Mouse (Mus musculus): ENCODE measurements around the gene Cyp2c39. TPM values are rescaled to one million over a fixed set of nuclear protein-coding genes. Genes with fewer than 3 reads are reported as not detected.

Gene Cyp2c39
- total RNA-seq (2012; rRNA removed) (not detected in 2 replicates), total RNA-seq (2014; rRNA removed) (not detected in 2 replicates), polyA plus RNA-seq (2012; ENCODE audit: insufficient read length, low read depth) (not detected in 2 replicates)

- Histone ChIP-seq H3K79me2 (replicated peaks; ENCODE audit: control insufficient read depth, extremely low read depth, insufficient read depth, poor library complexity, severe bottlenecking) (no peaks in the 10 kb centered on the region), H3K27ac (ENCODE audit: insufficient read depth, low read depth) (no peak within 1 kb of the TSS), H3K27me3 (replicated peaks) (no peaks in the 10 kb centered on the region), H3K4me2 (ENCODE audit: insufficient read depth, low read depth, poor library complexity, severe bottlenecking) (no peak within 1 kb of the TSS), H3K9ac (ENCODE audit: insufficient read depth, low read depth) (no peak within 1 kb of the TSS), H3K9me3 (replicated peaks; ENCODE audit: low read length) (no peaks in the 10 kb centered on the region), H3K36me3 (replicated peaks in 1 of 2; ENCODE audit: control insufficient read depth in 1 of 2, insufficient read depth in 1 of 2, low read length in 1 of 2) (no peaks in the 10 kb centered on the region), H3K4me1 (ENCODE audit: control insufficient read depth in 1 of 2, insufficient read depth in 2 of 2) (no peaks in the 10 kb centered on the region), H3K4me3 (replicated peaks in 1 of 3; ENCODE audit: low read depth in 2 of 3, low read length in 2 of 3, poor library complexity in 1 of 3) (no peak within 1 kb of the TSS)
- no peak for DNase-seq (ENCODE audit: extremely low read depth)
- dilution Hi-C loops (cut with MboI; ENCODE audit: extremely low pct_ligation_motif_present, extremely low pct_unique_long_range_greater_than_20kb, low sequenced_read_pairs), result no loop called here
- TF ChIP-seq ZNF384 (IDR thresholded peaks at IDR 0.05; ENCODE audit: low read depth, low read length) (no peak), MAX (IDR thresholded peaks at IDR 0.05; ENCODE audit: low read length) (no peak), HCFC1 (IDR thresholded peaks at IDR 0.05; ENCODE audit: low read depth, low read length) (no peak), ELF1 (IDR thresholded peaks at IDR 0.05; ENCODE audit: low read depth, low read length) (no peak), MEF2A (IDR thresholded peaks at IDR 0.05; ENCODE audit: borderline replicate concordance, low read depth, low read length) (no peak), USF2 (conservative IDR thresholded peaks at IDR 0.05; ENCODE audit: low read depth, low read length) (no peak), IRF4 (IDR thresholded peaks at IDR 0.05; ENCODE audit: low read depth, low read length) (no peak), TBP (conservative IDR thresholded peaks at IDR 0.05; ENCODE audit: low read depth, low read length) (no peak), NRF1 (IDR thresholded peaks at IDR 0.05; ENCODE audit: low read depth, low read length) (no peak), JUND (conservative IDR thresholded peaks at IDR 0.05; ENCODE audit: low read depth, low read length) (no peak), PAX5 (IDR thresholded peaks at IDR 0.05; ENCODE audit: low read length) (no peak), ZKSCAN1 (IDR thresholded peaks at IDR 0.05; ENCODE audit: borderline replicate concordance, low read depth, low read length) (no peak)
- in situ Hi-C loops (cut with MboI; ENCODE audit: low pct_ligation_motif_present, low pct_unique_long_range_greater_than_20kb, low sequenced_read_pairs), result no loop called here
These were observed at the start of gene Cyp2c39 for GRCm38 (mm10) chr19:39510534-39510933. Cyp2c39 (plus strand) TSS chr19:39510862.

- Histone ChIP-seq H3K79me2 (replicated peaks; ENCODE audit: control insufficient read depth, extremely low read depth, insufficient read depth, poor library complexity, severe bottlenecking) (no peaks in the 10 kb centered on the region), H3K4me2 (ENCODE audit: insufficient read depth, low read depth, poor library complexity, severe bottlenecking) (no peak within 1 kb of the TSS), H3K9me3 (replicated peaks; ENCODE audit: low read length) (no peaks in the 10 kb centered on the region), H3K27ac (ENCODE audit: insufficient read depth, low read depth) (no peak within 1 kb of the TSS), H3K4me1 (ENCODE audit: control insufficient read depth in 1 of 2, insufficient read depth in 2 of 2) (no peaks in the 10 kb centered on the region), H3K4me3 (replicated peaks in 1 of 3; ENCODE audit: low read depth in 2 of 3, low read length in 2 of 3, poor library complexity in 1 of 3) (no peak within 1 kb of the TSS), H3K9ac (ENCODE audit: insufficient read depth, low read depth) (no peak within 1 kb of the TSS), H3K36me3 (replicated peaks in 1 of 2; ENCODE audit: control insufficient read depth in 1 of 2, insufficient read depth in 1 of 2, low read length in 1 of 2) (no peaks in the 10 kb centered on the region), H3K27me3 (replicated peaks) (no peaks in the 10 kb centered on the region)
- in situ Hi-C loops (cut with MboI; ENCODE audit: low pct_ligation_motif_present, low pct_unique_long_range_greater_than_20kb, low sequenced_read_pairs), result no loop called here
- dilution Hi-C loops (cut with MboI; ENCODE audit: extremely low pct_ligation_motif_present, extremely low pct_unique_long_range_greater_than_20kb, low sequenced_read_pairs), result no loop called here
- TF ChIP-seq MAFK (IDR thresholded peaks at IDR 0.05; ENCODE audit: insufficient replicate concordance, low read length) (no peak), EP300 (IDR thresholded peaks at IDR 0.05; ENCODE audit: low read length) (no peak), MYC (IDR thresholded peaks at IDR 0.05; ENCODE audit: low read depth, low read length) (no peak), MXI1 (IDR thresholded peaks at IDR 0.05; ENCODE audit: low read depth, low read length) (no peak), NRF1 (IDR thresholded peaks at IDR 0.05; ENCODE audit: low read depth, low read length) (no peak), CHD2 (IDR thresholded peaks at IDR 0.05; ENCODE audit: low read length) (no peak), TCF12 (IDR thresholded peaks at IDR 0.05; ENCODE audit: low read depth, low read length) (no peak), CTCF (conservative IDR thresholded peaks at IDR 0.05 in 1 of 2, IDR thresholded peaks at IDR 0.05 in 1 of 2; ENCODE audit: low read depth in 2 of 2, low read length in 2 of 2) (no peak), SMC3 (IDR thresholded peaks at IDR 0.05; ENCODE audit: low read depth, low read length) (no peak), ZKSCAN1 (IDR thresholded peaks at IDR 0.05; ENCODE audit: borderline replicate concordance, low read depth, low read length) (no peak), RAD21 (IDR thresholded peaks at IDR 0.05; ENCODE audit: low read depth, low read length) (no peak), ELF1 (IDR thresholded peaks at IDR 0.05; ENCODE audit: low read depth, low read length) (no peak), SIN3A (IDR thresholded peaks at IDR 0.05; ENCODE audit: low read length) (no peak), UBTF (IDR thresholded peaks at IDR 0.05; ENCODE audit: low read depth, low read length) (no peak), E2F4 (IDR thresholded peaks at IDR 0.05; ENCODE audit: insufficient replicate concordance, low read depth, low read length) (no peak)
- no peak for DNase-seq (ENCODE audit: extremely low read depth)
These were observed 47.7 kb upstream of the Cyp2c39 start, which contains the start of gene Cyp2c38 for GRCm38 (mm10) chr19:39462941-39463340. Cyp2c38 (minus strand) TSS chr19:39463075.

Data from CH12.LX (cell line).